ENCODE assay signal across 19 mouse cellular contexts in the genomic region with DNA sequence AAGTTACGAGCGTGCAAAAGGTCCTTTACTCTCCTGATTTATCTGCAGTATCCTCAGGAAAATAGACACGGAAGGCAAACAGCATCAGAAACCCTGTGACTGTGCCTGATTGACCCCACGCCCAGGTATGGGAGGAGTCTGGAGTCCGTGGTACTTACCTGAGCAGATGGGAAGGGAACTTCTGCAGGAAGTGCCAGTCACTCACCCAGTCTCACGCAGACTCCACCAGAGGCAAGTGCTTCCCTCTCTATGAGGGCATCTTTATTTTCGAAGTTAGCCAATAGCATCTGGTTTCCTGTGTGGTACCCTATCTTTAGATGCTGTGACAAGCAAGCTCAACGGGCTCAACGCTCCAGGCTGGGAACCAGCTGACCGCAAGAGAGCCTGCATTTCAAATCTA. TPM values are rescaled to one million over a fixed set of nuclear protein-coding genes. Genes with fewer than 3 reads are reported as not detected.
DNase-seq lines count a peak whose midpoint lies in the region; ATAC-seq and TF ChIP-seq lines count a peak whose summit lies in the region.
"Had no signal": no experiment of that assay in that cellular context is flagged by ENCODE, and none has a peak within 500 bp of the region (broad histone marks: within the 10 kb centered on the region; RNA-seq: fewer than 3 reads in every experiment).

No protein-coding gene starts in this region.

- no peak for TF ChIP-seq CTCF in kidney, adult 2 months (conservative IDR thresholded peaks at IDR 0.05; ENCODE audit: insufficient read depth, insufficient read length, low read depth, low read length)
- no peak for TF ChIP-seq CTCF in spleen, adult 2 months (IDR thresholded peaks at IDR 0.05; ENCODE audit: extremely low read depth, insufficient read depth, insufficient read length, insufficient replicate concordance)

- H3K36me3 ChIP-seq in kidney, adult 2 months (ENCODE audit: control insufficient read depth, insufficient read depth, low read length) = no peaks in the 10 kb centered on the region
- no peaks in the 10 kb centered on the region for H3K36me3 ChIP-seq in spleen, adult 2 months (ENCODE audit: control insufficient read depth, insufficient read depth, low read length)
- H3K36me3 ChIP-seq: forebrain, embryonic 12.5 days; limb, embryonic 12.5 days; neural tube, embryonic 12.5 days had no signal

- WGBS in kidney, adult 2 months = 56% methylated on average over 10 of the region's 10 CpGs
- 14% methylated on average over 10 of the region's 10 CpGs for WGBS in spleen, adult 2 months

- peak; percentile 87 for ATAC-seq in megakaryocyte, adult 5-6 weeks (ENCODE audit: poor library complexity, severe bottlenecking)

- TF ChIP-seq POLR2A in kidney, adult 2 months (IDR thresholded peaks at IDR 0.05; ENCODE audit: low read depth, low read length) = no peak
- TF ChIP-seq POLR2A in spleen, adult 2 months (IDR thresholded peaks at IDR 0.05; ENCODE audit: low read depth, low read length) = no peak

- no peak overlapping the region for H3K27ac ChIP-seq in kidney, adult 2 months (ENCODE audit: insufficient read depth, low read depth, low read length)
- H3K27ac ChIP-seq in spleen, adult 2 months (ENCODE audit: insufficient read depth, low read length) = no peak overlapping the region
- H3K27ac ChIP-seq: forebrain, embryonic 12.5 days; heart, adult 2 months; limb, embryonic 12.5 days; neural tube, embryonic 12.5 days had no signal

- H3K27me3 ChIP-seq in kidney, adult 2 months (replicated peaks; ENCODE audit: control insufficient read depth, insufficient read depth, low read length) = no peaks in the 10 kb centered on the region
- H3K27me3 ChIP-seq in spleen, adult 2 months (ENCODE audit: control insufficient read depth, insufficient read depth, low read length) = no peaks in the 10 kb centered on the region
- H3K27me3 ChIP-seq: forebrain, embryonic 12.5 days; limb, embryonic 12.5 days; neural tube, embryonic 12.5 days had no signal

- H3K4me3 ChIP-seq in kidney, adult 2 months (ENCODE audit: insufficient read depth, low read depth, low read length) = no peak overlapping the region
- peak overlapping the region; percentile 28; the same call in 1 of the 2 replicates for H3K4me3 ChIP-seq in spleen, adult 2 months (ENCODE audit: extremely low read depth, insufficient read depth, insufficient read length)
- H3K4me3 ChIP-seq: forebrain, embryonic 12.5 days; heart, adult 2 months; limb, embryonic 12.5 days; neural tube, embryonic 12.5 days had no signal

- no peaks in the 10 kb centered on the region for H3K4me1 ChIP-seq in kidney, adult 2 months (ENCODE audit: control insufficient read depth, insufficient read depth, low read length)
- peaks cover 1% of the 10 kb centered on the region; the same call in 1 of the 2 replicates for H3K4me1 ChIP-seq in spleen, adult 2 months (ENCODE audit: control insufficient read depth, insufficient read depth, insufficient read length)
- H3K4me1 ChIP-seq: forebrain, embryonic 12.5 days; limb, embryonic 12.5 days; neural tube, embryonic 12.5 days had no signal

- peak; percentile 27 for DNase-seq in kidney, adult 2 months
- no peak for DNase-seq in kidney, postnatal 14 days
- no peak for DNase-seq in spleen, adult 2 months (ENCODE audit: low read depth in 1 of 2, low spot score in 2 of 2)
- DNase-seq in spleen, postnatal 36 days (ENCODE audit: low spot score in 2 of 2) = no peak
- no peak for DNase-seq in cerebellum, postnatal 36 days
- DNase-seq in cerebellum, adult 8-10 months = no peak
- no peak for DNase-seq in left cerebral cortex, adult 8-10 months (ENCODE audit: low spot score in 2 of 2)
- DNase-seq: B cell, adult 2 months; cerebellum, adult 11-12 months; heart, postnatal 4 days had no signal

RNA-seq across cellular contexts. Expression of a gene that starts 1.6 kb away (rescaled TPM):
- 5.5 and 6.1 TPM in 2 replicates for polyA plus RNA-seq in kidney, adult 2 months (2012; rRNA removed)
- 14.4 and 16.8 TPM in 2 replicates for polyA plus RNA-seq in spleen, adult 2 months (2012; rRNA removed)
- 88.0 and 95.4 TPM in 2 replicates for total RNA-seq in megakaryocyte, adult 5-6 weeks (2015)
- total RNA-seq in megakaryocyte, adult 5-6 weeks (2017) = 111 and 114 TPM in 2 replicates
- total RNA-seq in left cerebral cortex, adult 8-10 months (2022) = 10 to 100 TPM; 33.1 to 69.0 (median 47.4) TPM

RNA-seq across cellular contexts. Expression of a gene that starts 23.9 kb away (rescaled TPM):
- 0.10 and 0.33 TPM in 2 replicates for polyA plus RNA-seq in kidney, adult 2 months (2012; rRNA removed)
- 0.82 and 1.8 TPM in 2 replicates for polyA plus RNA-seq in spleen, adult 2 months (2012; rRNA removed)
- total RNA-seq in megakaryocyte, adult 5-6 weeks (2015) = not detected in 2 replicates
- total RNA-seq in megakaryocyte, adult 5-6 weeks (2017) = not detected in 2 replicates
- not detected for total RNA-seq in left cerebral cortex, adult 8-10 months (2022)
- total RNA-seq: adrenal gland, adult 18-20 months; heart, adult 2 months; heart, postnatal 4 days had no signal
- polyA plus RNA-seq: embryonic facial prominence, embryonic 11.5 days; forebrain, embryonic 12.5 days; heart, adult 2 months; kidney, embryonic 16.5 days; limb, embryonic 12.5 days; neural tube, embryonic 12.5 days; testis, adult 2 months had no signal

RNA-seq across cellular contexts. Expression of a gene that starts 42.1 kb away (rescaled TPM):
- 49.6 and 52.0 TPM in 2 replicates for polyA plus RNA-seq in kidney, adult 2 months (2012; rRNA removed)
- polyA plus RNA-seq in spleen, adult 2 months (2012; rRNA removed) = 45.7 and 48.1 TPM in 2 replicates
- total RNA-seq in megakaryocyte, adult 5-6 weeks (2015) = 19.1 and 21.9 TPM in 2 replicates
- 26.6 and 32.4 TPM in 2 replicates for total RNA-seq in megakaryocyte, adult 5-6 weeks (2017)
- total RNA-seq in left cerebral cortex, adult 8-10 months (2022) = 10 to 100 TPM; 21.0 to 24.1 (median 22.5) TPM

RNA-seq across cellular contexts. Expression of a gene that starts 44.6 kb away (rescaled TPM):
- 0.18 and 0.94 TPM in 2 replicates for polyA plus RNA-seq in kidney, adult 2 months (2012; rRNA removed)
- 0.08 TPM in 2 replicates for polyA plus RNA-seq in spleen, adult 2 months (2012; rRNA removed)
- total RNA-seq in megakaryocyte, adult 5-6 weeks (2015) = 0.09 TPM in 1 of 2 replicates, not detected in the other
- not detected in 2 replicates for total RNA-seq in megakaryocyte, adult 5-6 weeks (2017)
- total RNA-seq in left cerebral cortex, adult 8-10 months (2022) = under 1 TPM; 0.07 to 0.51 (median 0.31) TPM

RNA-seq across cellular contexts. Expression of a gene that starts 59.4 kb away (rescaled TPM):
- polyA plus RNA-seq in kidney, adult 2 months (2012; rRNA removed) = 1,195 and 1,310 TPM in 2 replicates
- 2,660 and 3,812 TPM in 2 replicates for polyA plus RNA-seq in spleen, adult 2 months (2012; rRNA removed)
- total RNA-seq in megakaryocyte, adult 5-6 weeks (2015) = 2,172 and 2,241 TPM in 2 replicates
- 3,573 and 3,619 TPM in 2 replicates for total RNA-seq in megakaryocyte, adult 5-6 weeks (2017)
- 100 to 1,000 TPM; 420 to 493 (median 451) TPM for total RNA-seq in left cerebral cortex, adult 8-10 months (2022)
